Mouse (Mus musculus) heart, postnatal 10 days (tissue): Measurements from ENCODE around the gene Dpep2nb. TPM values are rescaled to one million over a fixed set of nuclear protein-coding genes. Genes with fewer than 3 reads are reported as not detected.
"Not testable (repeated sequence)": the region's sequence is repeated elsewhere in the genome, so short reads cannot be mapped to it uniquely, and the experiment has no call there.

Source experiments
- DNase-seq, 2 experiments: peaks; one replicate each; pipeline ENCODE4 v3.0.0; 2021
- intact Hi-C: fragments of 180-260 bp; cut with DNase I; formaldehyde crosslinking; loops from one replicate; pipeline ENCODE4 v1.15.1; 2025
- total RNA-seq, 2 experiments: library from RNA; stranded (reverse); gene quantifications; 2 replicates each; pipeline ENCODE4 v1.2.3; 2021

Dpep2nb gene
- total RNA-seq, 2 experiments from 2014 or later = not detected

DNA sequence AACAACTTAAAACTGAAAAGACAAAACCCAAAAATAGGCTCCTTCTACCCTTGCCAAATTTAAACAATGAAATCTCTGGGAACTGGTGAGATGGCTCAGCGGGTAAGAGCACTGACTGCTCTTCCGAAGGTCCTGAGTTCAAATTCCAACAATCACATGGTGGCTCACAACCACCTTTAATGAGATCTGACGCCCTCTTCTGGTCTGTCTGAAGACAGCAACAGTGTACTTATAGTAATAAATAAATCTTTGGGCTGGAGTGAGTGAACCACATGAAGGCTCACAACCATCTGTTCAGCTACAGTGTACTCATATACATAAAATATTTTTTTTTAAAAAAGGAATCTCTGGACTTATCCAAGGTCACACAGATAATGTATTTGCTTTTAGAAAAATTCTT, 2.1 kb upstream of the Dpep2nb start:
- intact Hi-C loops, DNase-seq: not testable (repeated sequence)

DNA sequence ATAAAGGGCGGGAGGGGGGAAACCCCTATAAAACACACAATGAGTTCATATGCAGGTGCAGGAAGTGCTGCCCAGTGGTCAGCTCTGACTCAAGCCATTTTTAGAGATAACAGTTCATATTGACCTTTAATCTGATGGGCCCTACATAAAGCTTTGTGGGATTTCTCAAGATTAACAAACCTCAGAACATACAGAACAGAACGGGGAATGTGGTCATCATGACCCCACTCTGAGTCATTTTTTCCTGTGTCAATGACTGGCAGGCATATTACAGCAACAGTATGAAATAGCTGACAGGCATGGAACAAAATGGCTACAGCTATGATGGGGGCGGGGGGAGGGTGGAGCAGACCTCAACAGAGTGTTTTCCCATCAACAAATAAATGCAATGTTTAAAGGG, 1.4 kb upstream of the Dpep2nb start:
- no peak for DNase-seq
- intact Hi-C loops = no loop called here

DNA sequence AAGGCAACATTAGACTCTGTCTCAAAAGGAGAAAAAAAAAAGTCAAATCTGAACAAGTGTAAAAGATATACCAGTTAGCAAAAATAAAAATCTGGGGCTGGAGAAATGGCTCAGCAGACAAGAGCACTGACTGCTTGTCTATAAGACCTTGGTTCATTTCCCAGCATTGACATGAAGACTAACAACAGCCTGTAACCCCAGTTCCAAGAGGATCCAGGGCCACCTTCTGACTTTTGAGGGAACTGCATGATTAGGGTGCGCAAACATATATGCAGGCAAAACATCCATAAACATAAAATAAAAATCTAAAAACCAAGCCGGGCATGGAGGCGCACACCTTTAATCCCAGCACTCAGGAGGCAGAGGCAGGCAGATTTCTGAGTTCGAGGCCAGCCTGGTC, 638 bp upstream of the Dpep2nb start:
- intact Hi-C loops = no loop called here

DNA sequence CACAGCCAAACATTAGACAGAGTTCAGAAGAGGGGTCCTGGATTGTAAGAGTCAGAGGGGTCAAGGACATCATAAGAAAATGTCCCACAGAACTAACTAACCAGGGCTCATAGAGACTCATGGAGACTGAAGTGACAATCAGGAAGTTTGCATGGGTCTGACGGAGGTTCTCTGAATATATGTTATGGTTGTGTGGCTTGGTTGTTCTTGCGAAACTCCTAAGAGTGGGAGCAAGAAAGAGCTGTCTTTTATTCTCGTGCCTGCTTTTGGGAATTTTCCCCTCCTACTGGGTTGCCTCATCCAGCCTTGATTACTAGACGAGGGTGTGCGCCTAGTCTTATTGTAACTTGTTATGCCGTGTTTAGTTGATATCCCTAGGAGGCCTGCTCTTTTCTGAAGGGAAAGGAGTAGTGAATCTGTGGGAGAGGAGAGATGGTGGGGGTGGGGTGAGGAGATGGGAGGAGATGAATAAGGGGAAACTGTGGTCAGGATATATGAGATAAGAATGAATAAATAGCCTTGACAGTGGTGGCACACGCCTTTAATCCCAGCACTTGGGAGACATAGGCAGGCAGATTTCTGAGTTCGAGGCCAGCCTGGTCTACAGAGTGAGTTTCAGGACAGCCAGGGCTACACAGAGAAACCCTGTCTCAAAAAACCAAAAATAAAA, 1.1 kb downstream of the Dpep2nb start:
- no peak for DNase-seq
- intact Hi-C loops = no loop called here

More for the DNA sequence above, 638 bp upstream of the Dpep2nb start:
- DNase-seq = no peak

DNA sequence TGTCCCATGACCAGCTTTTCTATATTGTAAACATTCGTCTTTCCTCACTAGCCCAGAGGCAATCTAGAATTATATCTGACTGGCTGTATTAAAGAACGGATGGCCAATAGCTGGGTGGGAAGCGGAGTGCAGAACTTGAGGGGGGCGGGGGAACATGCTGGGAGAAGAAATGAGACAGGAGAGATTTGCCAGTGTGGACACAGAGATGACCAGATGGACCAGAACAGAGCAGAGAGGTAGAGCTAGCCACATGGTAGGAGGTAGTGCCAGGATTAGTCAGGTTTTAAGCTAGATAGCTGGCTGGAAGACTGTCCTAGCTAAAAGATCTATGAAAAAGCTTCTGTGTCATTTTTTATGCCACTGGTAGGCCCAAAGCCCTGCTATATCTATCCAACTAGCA, 3.9 kb downstream of the Dpep2nb start:
- no peak for DNase-seq
- intact Hi-C loops = no loop called here

DNA sequence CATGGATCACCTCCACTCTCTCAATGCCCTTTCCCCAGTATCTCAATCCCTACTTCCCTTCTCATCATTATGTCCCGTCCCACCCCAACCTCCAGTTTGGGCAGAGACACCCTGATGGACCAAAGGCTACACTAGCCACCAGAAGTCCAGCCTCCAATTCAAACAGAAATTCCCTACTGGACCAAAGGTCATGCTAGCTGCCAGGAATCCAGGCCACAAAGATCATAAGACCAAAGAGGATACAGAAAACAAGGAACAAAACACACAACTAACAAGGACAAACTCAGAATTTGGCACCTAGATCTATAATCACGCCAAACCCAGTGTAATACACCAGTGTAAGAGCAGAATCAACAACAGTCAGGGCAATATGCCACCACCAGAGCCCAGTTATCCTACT, 6.8 kb downstream of the Dpep2nb start:
- intact Hi-C loops = no loop called here
- no peak for DNase-seq

DNA sequence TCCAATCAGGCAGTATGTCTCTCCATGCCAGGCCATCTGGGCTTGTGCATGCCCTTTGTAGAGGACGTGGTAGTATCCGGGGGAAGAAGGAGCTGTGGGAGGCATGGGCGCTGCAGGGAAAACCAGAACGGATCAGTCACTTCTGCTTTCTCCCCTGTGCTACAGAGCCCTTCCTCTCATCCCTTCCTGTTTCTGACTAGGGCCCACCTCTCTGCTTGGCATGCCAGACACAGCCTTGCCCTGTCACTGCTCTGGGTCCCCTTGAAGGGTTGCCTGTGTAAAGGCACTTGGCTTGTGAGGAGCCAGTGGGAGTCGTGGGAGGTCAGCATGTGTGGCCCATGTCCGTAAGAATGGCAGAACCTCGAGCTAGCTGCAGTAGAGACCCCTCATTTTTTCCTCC, 9.4 kb downstream of the Dpep2nb start:
- DNase-seq = peak in 1 of 2 experiments; percentile 10
- intact Hi-C loops = no loop called here

DNA sequence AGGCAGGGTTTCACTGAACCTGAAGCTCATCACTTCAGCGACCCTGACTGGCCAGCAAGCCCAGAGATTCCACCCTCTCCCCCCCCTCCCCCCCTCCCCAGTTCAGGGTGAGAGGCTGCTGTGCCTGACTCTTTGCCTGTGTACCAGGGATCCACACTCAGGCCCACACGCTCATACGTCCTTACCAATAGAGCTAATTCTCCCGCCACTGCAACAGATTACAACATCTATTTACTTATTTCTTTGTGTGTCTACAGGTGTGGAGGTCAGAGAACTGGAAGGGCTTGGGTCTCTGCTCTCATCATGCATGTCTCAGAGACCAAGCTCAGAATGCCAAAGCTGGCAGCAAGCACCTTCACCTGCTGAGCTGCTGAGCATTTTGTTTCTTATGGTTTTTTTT, 12.5 kb downstream of the Dpep2nb start:
- intact Hi-C loops = loop anchor here (5.0 kb wide), 1 partner anchor 124 kb away; no protein-coding TSS in a partner anchor
- DNase-seq = no peak

DNA sequence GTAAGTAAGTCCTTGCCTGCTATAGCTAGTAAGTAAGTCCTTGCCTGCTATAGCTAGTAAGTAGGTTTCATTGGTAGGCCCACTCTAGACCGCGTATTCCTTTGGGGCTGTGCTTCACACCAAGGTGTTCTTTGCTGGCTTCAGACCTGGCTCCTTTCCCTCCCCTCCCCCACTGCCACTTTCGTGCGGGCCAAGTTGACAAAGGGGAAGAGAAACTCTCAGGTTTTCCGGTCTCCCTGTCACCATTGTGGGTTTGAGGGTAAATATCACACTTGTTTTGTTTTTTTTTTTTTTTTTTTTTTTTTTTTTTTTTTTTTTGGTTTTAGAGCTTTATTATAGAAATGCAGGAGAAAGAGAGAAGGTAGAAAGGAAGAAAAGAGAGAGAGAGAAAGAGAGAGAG, 13.3 kb downstream of the Dpep2nb start:
- peak in 1 of 2 experiments; percentile 20 for DNase-seq
- intact Hi-C loops = loop anchor here (5.0 kb wide), 1 partner anchor 125 kb away; no protein-coding TSS in a partner anchor

DNA sequence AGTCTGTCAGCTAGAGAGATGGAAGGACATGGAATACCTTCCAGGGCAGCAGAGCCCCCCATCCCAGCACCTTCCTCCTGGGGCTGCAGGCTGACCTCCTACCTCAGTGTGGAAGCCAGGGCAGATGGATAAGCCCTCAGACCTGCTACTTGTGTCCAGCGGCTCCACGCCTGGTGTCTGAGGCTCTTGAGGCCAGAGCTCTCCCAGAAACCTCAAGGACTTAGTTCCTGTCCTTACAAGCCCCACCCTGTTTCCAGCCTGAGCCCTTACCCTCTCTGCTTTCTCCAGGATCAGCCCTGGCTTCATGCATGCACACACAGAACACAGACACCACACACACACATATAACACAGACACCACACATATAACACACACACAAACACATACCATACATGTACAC, 14.2 kb downstream of the Dpep2nb start:
- intact Hi-C loops = loop anchor here (1.0 to 5.0 kb wide), 2 partner anchors 31 to 126 kb away; no protein-coding TSS in a partner anchor

DNA sequence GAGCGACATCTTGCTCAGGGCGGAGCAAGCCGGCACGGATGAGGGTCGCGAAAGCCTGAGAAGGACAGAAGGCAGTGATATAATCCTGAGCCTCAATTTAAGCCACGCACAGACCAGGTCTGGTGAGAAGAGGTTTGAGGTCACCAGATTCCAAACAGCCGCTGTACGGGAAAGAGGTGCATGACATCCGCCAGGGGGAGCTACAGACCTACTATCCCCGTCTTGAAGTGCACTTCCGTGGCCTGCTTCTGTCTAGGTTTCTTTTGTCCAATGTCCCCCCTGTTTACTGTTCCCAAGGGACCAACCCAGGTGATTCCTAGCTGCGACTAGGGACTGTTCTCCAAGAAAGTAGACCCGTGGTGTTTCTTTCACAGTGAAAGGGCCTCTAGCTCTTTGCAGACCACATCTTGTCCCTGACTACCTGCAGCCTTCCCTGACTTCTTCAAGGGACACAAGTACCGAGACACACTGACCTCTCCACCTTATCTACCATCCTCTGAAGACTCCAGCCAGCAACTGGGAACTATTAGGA, 14.9 kb downstream of the Dpep2nb start, which contains the start of gene Dus2:
TSS of gene Dus2 (plus strand) at position 482 of the 532 bp plus-strand sequence.
- peak; percentile 86 to 93 for DNase-seq
- intact Hi-C loops = loop anchor here (1.0 to 5.0 kb wide), 2 partner anchors 31 to 126 kb away; no protein-coding TSS in a partner anchor

More for the DNA sequence above, 14.2 kb downstream of the Dpep2nb start:
- no peak for DNase-seq

DNA sequence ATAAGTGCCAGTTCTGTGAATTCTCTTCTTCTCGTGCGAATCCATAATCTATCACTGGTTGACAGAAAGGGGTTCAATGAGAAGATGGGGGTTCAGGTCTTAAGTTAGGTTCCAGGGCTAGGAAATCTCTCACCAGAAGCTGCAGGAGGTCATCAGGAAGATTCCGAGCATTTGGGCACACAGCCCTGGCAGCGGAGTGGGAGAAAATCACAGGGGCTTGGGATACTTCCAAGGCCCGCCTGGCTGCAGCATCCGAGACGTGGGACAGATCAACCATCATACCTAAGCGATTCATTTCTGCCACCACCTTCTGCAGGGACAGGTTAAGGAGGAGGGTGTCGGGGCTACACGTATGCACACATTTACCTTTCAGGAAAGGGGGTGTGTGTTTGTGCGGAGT, 17.2 kb downstream of the Dpep2nb start:
- DNase-seq = no peak
- intact Hi-C loops = no loop called here

DNA sequence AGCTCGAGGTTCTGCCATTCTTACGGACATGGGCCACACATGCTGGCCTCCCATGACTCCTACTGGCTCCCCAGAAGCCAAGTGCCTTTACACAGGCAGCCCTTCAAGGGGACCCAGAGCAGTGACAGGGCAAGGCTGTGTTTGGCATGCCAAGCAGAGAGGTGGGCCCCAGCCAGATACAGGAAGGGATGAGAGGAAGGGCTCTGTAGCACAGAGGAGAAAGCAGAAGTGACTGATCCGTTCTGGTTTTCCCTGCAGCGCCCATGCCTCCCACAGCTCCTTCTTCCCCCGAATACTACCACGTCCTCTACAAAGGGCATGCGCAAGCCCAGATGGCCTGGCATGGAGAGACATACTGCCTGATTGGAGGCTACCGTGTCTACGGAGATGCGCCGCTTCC, 22.4 kb downstream of the Dpep2nb start:
- intact Hi-C loops = not testable (repeated sequence)

DNA sequence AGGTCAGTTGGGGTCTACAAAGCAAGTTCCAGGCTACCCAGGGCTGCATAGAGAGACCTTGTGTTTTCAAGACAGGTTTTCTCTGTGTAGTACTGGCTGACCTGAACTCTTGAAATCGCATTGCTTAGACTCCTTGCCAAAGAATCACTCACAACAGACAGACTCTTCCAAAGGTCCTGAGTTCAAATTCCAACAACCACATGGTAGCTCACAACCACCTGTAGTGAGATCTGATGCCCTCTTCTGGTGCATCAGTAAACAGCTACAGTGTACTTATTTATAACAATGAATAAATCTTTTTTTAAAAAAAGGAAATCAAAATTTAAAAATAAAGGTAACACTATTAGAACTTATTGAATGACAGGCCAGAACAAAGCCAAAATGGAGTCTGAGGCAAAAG, 24.6 kb downstream of the Dpep2nb start:
- intact Hi-C loops = no loop called here
- DNase-seq = no peak

More for the DNA sequence above, 22.4 kb downstream of the Dpep2nb start:
- not testable (repeated sequence) for DNase-seq

DNA sequence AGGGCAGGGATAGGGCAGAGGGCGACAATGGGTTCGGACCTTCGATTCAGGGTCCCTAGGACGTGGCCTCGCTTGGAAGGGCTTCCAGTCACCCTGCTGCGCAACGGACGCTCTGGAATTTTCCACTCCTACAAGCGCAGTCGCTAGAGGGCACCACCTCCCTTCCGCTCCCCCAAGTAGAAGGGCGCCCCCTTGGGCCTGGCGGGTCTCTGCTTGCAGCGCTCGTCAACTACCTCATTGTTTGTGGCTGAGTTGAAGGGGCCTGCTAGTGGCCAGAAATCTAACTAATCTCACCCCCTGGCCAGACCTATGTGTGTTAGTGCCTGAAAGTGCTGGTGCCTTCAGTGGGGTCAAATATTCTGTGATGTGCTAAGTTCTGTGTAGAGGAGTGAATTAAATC, 26.4 kb downstream of the Dpep2nb start, which contains the start of gene Dpep3:
TSS of gene Dpep3 (minus strand) at position 105 of the 400 bp plus-strand sequence.
- intact Hi-C loops = no loop called here
- no peak for DNase-seq

DNA sequence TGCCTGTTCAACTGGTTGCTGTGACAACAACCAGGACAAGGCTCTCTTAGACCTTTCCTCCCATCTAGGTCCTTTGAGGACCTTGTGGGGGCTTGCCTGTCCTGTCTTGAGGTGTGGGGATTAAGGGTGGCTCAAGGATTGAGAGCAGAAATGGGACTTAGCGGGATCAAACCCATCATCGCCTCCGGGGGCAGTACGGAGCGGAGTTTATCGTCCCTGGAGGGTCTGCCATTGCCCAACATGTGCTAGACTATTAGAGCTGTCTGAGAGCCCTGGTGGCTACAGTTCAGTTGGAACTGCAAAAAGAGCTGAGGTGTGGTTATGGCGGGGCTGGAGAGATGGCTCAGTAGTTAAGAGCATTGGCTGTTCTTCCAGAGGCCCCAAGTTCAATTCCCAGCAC, 30.4 kb downstream of the Dpep2nb start:
- no peak for DNase-seq
- intact Hi-C loops = no loop called here

DNA sequence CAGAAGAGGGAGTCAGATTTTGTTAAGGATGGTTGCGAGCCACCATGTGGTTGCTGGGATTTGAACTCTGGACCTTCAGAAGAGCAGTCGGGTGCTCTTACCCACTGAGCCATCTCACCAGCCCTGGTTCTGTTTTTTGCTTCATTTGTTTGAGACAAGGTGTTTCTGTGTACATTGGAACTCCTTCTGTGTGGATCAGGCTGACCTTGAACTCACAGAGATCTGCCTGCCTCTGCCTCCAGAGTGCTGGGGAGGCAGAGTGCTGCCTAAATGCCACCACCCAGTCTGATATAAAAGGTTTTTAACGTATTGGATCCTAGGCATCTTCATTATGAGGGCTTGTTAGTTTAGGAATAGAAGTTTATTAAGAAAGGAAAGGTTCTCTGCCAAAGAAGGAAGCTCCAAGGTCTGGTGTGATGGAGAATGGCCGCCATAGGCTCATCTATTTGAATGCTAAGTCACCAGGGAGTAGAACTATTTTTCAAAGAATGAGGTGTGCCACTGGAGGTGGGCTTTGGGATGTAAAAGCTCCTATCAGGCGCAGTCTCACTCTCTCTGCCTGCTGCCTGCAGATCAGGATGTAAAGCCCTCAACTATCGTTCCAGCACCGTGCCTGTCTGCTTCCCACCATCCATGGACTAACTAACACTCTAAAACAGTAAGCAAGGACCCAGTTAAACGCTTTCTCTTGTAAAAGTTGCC, 34.6 kb downstream of the Dpep2nb start:
- intact Hi-C loops = no loop called here
- DNase-seq = no peak

DNA sequence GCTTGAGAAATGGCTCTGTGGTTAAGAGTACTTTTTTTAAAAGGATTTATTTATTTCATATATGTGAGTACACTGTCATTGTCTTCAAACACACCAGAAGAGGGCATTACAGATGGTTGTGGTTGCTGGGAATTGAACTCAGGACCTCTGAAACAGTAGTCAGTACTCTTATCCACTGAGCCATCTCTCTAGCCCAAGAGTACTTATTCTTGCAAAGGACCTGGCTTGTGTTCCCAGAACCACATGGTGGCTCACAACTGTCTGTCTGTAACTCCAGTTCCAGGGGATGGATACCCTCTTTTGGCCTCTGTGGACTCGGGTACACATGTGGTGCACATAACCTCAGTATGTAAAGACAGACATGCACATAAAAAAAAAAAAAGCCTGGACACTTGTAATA, 36.4 kb downstream of the Dpep2nb start:
- no peak for DNase-seq
- intact Hi-C loops = no loop called here

DNA sequence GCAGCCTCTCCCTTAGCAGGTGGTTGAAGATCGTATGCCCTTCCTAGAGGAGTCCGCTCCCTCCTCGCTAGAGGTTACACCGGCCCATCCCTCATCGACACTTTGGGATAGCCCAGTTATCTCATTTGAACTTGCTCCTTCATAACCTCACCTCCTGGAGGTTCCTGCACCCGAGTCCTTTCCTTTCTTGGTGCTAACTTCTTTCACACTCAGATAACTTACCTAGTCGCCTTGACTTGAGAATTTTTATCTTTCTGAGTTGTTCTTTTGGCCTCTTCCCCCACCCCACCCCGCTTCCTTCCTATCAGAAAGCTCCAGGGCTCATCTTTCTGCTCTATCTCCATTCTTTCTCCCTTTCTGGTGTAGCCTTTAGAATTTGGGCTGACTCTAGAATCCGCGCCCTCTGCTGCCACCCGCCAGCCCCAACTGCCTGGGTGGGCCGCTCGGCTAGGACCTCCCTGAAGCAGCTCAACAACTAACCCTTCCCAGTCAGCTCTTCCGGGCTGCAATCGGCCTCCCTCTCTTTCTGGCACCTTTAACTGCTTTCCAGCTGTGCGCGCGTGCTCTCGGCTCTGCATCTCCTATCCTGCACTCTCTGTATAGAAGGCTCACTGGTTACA, 39.0 kb downstream of the Dpep2nb start:
- intact Hi-C loops = no loop called here
- DNase-seq = peak; percentile 68 to 73

DNA sequence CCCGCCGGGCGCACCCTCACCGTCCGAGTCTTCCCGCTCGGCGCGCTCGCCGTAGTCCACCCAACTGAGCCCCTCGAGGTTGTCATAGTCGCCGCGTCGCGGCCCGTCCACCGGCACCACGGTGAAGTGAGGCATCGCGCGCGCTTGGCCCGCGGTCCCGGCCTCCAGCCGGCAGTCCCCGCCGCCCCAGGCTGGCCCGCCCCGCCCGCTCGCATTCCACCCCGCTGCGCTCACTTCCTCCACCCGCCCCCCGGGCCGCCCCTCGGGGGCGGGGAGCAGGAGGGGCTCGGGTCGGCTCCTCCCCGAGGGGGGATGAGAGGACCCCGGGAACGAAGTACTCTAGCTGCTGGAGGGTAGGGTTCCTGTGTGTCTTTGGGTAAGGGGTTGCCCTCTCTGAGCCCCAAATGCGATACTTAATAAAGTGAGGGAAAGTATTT, 39.9 kb downstream of the Dpep2nb start, which contains the start of gene Slc12a4:
TSS of gene Slc12a4 (minus strand) at position 193 of the 437 bp plus-strand sequence.
- DNase-seq = peak; percentile 90
- intact Hi-C loops = loop anchor here (2.0 kb wide), 1 partner anchor 29 kb away; no protein-coding TSS in a partner anchor
